ENCODE assay signal across 20 mouse cellular contexts in the genomic region with DNA sequence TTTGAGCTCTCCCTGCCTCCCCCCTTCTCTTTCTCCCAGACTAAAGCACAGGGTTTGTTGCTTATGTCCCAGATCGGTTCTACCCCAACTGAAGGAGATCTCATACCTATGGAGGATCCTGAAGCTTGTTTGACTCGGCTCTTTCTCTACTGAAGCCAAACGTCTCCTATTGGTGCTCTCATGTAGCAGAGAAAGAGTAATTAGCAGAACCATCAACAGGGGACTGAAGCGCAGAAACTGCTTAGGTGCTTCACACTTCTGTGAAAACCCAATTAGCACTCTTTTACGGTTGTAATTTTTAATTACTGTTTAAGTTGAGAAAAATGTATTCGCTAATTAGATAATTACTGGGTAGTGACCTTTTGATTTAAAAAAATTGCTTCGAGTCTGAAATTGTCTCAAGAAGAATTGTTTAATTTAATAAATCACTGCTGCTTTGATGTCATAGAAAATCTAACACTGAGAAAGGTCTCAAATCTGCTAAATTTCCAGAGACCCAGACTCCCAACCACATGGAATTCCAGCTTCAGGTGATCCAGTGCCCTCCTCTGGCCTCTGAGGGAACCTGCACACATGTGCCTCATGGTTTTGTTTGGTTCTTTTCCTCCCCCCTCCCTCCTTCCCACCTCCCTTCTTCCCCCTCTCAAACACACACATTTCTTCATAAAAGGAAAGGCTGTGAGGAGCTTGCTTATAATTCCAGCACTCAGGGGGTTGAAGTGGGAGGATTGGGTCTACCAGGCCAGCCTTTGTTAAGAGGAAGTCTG. TPM values are rescaled to one million over a fixed set of nuclear protein-coding genes. Genes with fewer than 3 reads are reported as not detected.
A peak's percentile ranks its signal among the peaks of the same experiment; 100 is the strongest.
DNase-seq lines count a peak whose midpoint lies in the region; ATAC-seq and TF ChIP-seq lines count a peak whose summit lies in the region.
"Had no signal": no experiment of that assay in that cellular context is flagged by ENCODE, and none has a peak within 500 bp of the region (broad histone marks: within the 10 kb centered on the region; RNA-seq: fewer than 3 reads in every experiment).

No protein-coding gene starts in this region.

- H3K9ac ChIP-seq in kidney, postnatal 0 days (ENCODE audit: low read depth, low read length) = no peak overlapping the region
- no peak overlapping the region for H3K9ac ChIP-seq in CH12.LX (ENCODE audit: insufficient read depth, low read depth)
- H3K9ac ChIP-seq: forebrain, embryonic 13.5 days; limb, embryonic 13.5 days; liver, embryonic 14.5 days; midbrain, embryonic 12.5 days had no signal

- no peaks in the 10 kb centered on the region for H3K9me3 ChIP-seq in kidney, postnatal 0 days (replicated peaks; ENCODE audit: low read length)
- no peaks in the 10 kb centered on the region for H3K9me3 ChIP-seq in CH12.LX (replicated peaks; ENCODE audit: low read length)
- H3K9me3 ChIP-seq: forebrain, embryonic 13.5 days; limb, embryonic 13.5 days; midbrain, embryonic 12.5 days had no signal

- dilution Hi-C loops in CH12.LX (cut with MboI; ENCODE audit: extremely low pct_ligation_motif_present, extremely low pct_unique_long_range_greater_than_20kb, low sequenced_read_pairs) = no loop called here

- peaks cover 4% of the 10 kb centered on the region; the same call in 1 of the 2 replicates for H3K4me1 ChIP-seq in kidney, postnatal 0 days (replicated peaks; ENCODE audit: insufficient read depth, low read length)
- peaks cover 0 to 5% of the 10 kb centered on the region in 2 experiments; a peak in 2 of 4 replicates for H3K4me1 ChIP-seq in CH12.LX (ENCODE audit: control insufficient read depth in 1 of 2, insufficient read depth in 2 of 2)
- no peaks in the 10 kb centered on the region for H3K4me1 ChIP-seq in cortical plate, adult 2 months (ENCODE audit: control insufficient read depth, insufficient read depth, low read length)
- H3K4me1 ChIP-seq in cerebellum, adult 2 months (ENCODE audit: control insufficient read depth, insufficient read depth, low read length) = peaks cover 9% of the 10 kb centered on the region
- H3K4me1 ChIP-seq: forebrain, embryonic 13.5 days; midbrain, embryonic 12.5 days had no signal

- no peak overlapping the region for H3K4me3 ChIP-seq in kidney, postnatal 0 days (replicated peaks; ENCODE audit: low read depth, low read length)
- no peak overlapping the region for H3K4me3 ChIP-seq in CH12.LX (replicated peaks in 1 of 3; ENCODE audit: low read depth in 2 of 3, low read length in 2 of 3, poor library complexity in 1 of 3)
- no peak overlapping the region for H3K4me3 ChIP-seq in cortical plate, adult 2 months (ENCODE audit: insufficient read depth, low read length)
- no peak overlapping the region for H3K4me3 ChIP-seq in cerebellum, adult 2 months (replicated peaks; ENCODE audit: insufficient read depth, low read depth, low read length)
- H3K4me3 ChIP-seq: erythroblast, embryonic 14.5 days; forebrain, embryonic 13.5 days; limb, embryonic 13.5 days; midbrain, embryonic 12.5 days had no signal

- DNase-seq in heart, adult 11 months = peak; percentile 60
- no peak for DNase-seq in heart, postnatal 25 days (ENCODE audit: low spot score)
- DNase-seq in kidney, postnatal 0 days (ENCODE audit: low spot score) = no peak
- no peak for DNase-seq in kidney, postnatal 4 days
- no peak for DNase-seq in CH12.LX (ENCODE audit: extremely low read depth)
- no peak for DNase-seq in cerebellum, adult 2 months
- DNase-seq: adrenal gland, adult 2 months; cerebellum, adult 9-10 months; gastrocnemius, postnatal 25 days; heart, postnatal 10 days; kidney, adult 8-10 months; kidney, postnatal 36 days had no signal

- H3K79me2 ChIP-seq in CH12.LX (replicated peaks; ENCODE audit: control insufficient read depth, extremely low read depth, insufficient read depth, poor library complexity, severe bottlenecking) = no peaks in the 10 kb centered on the region

- in situ Hi-C loops in CH12.LX (cut with MboI; ENCODE audit: low pct_ligation_motif_present, low pct_unique_long_range_greater_than_20kb, low sequenced_read_pairs) = no loop called here

- intact Hi-C loops in heart, postnatal 25 days (cut with DNase I) = loop anchor here (10.0 kb wide), 1 partner anchor 319 kb away; no protein-coding TSS in a partner anchor

- TF ChIP-seq RAD21 in CH12.LX (IDR thresholded peaks at IDR 0.05; ENCODE audit: low read depth, low read length) = no peak; the same call in 1 of the 2 replicates

- ATAC-seq in kidney, postnatal 0 days (replicated peaks; ENCODE audit: low FRiP score, low read depth) = no peak
- ATAC-seq: CD4-positive, CD25-positive, alpha-beta regulatory T cell, adult 4 months; forebrain, embryonic 13.5 days had no signal

- 72% methylated on average over 7 of the region's 7 CpGs for WGBS in kidney, postnatal 0 days
- 90% methylated on average over 7 of the region's 7 CpGs for WGBS in cerebellum, adult 2 months

- H3K4me2 ChIP-seq in kidney, postnatal 0 days (ENCODE audit: low read length) = no peak overlapping the region
- H3K4me2 ChIP-seq in CH12.LX (ENCODE audit: insufficient read depth, low read depth, poor library complexity, severe bottlenecking) = no peak overlapping the region
- H3K4me2 ChIP-seq: forebrain, embryonic 13.5 days; heart, embryonic 11.5 days; limb, embryonic 13.5 days; midbrain, embryonic 12.5 days had no signal

- TF ChIP-seq EP300 in CH12.LX (IDR thresholded peaks at IDR 0.05; ENCODE audit: low read length) = no peak

- H3K27ac ChIP-seq in kidney, postnatal 0 days = no peak overlapping the region
- no peak overlapping the region for H3K27ac ChIP-seq in CH12.LX (ENCODE audit: insufficient read depth, low read depth)
- no peak overlapping the region for H3K27ac ChIP-seq in cortical plate, adult 2 months (ENCODE audit: insufficient read depth, low read length)
- no peak overlapping the region for H3K27ac ChIP-seq in cerebellum, adult 2 months (ENCODE audit: insufficient read depth, low read length)
- H3K27ac ChIP-seq: forebrain, embryonic 13.5 days; limb, embryonic 13.5 days; liver, embryonic 14.5 days; midbrain, embryonic 12.5 days had no signal

- H3K27me3 ChIP-seq in kidney, postnatal 0 days (ENCODE audit: insufficient read depth, low read length) = no peaks in the 10 kb centered on the region
- H3K27me3 ChIP-seq in CH12.LX (replicated peaks) = no peaks in the 10 kb centered on the region
- H3K27me3 ChIP-seq in cerebellum, adult 2 months (ENCODE audit: control insufficient read depth, insufficient read depth, low read length) = no peaks in the 10 kb centered on the region
- H3K27me3 ChIP-seq: forebrain, embryonic 13.5 days; limb, embryonic 13.5 days; midbrain, embryonic 12.5 days had no signal

- peak; percentile 32 for TF ChIP-seq CTCF in kidney, postnatal 0 days (IDR thresholded peaks at IDR 0.05; ENCODE audit: low read depth)
- TF ChIP-seq CTCF in CH12.LX (conservative IDR thresholded peaks at IDR 0.05 in 1 of 2, IDR thresholded peaks at IDR 0.05 in 1 of 2; ENCODE audit: low read depth in 2 of 2, low read length in 2 of 2) = peak in 1 of 2 experiments; percentile 12; a peak in 1 of 4 replicates
- TF ChIP-seq CTCF in cortical plate, adult 2 months (IDR thresholded peaks at IDR 0.05; ENCODE audit: extremely low read depth, insufficient read depth, low read length) = 0 out of 2 replicates have a peak, but pooled peaks have one; percentile 6
- TF ChIP-seq CTCF in cerebellum, adult 2 months (IDR thresholded peaks at IDR 0.05; ENCODE audit: borderline replicate concordance, insufficient read depth, low read depth, low read length) = no peak

- H3K36me3 ChIP-seq in kidney, postnatal 0 days (ENCODE audit: insufficient read depth, low read length) = no peaks in the 10 kb centered on the region
- H3K36me3 ChIP-seq in CH12.LX (replicated peaks in 1 of 2; ENCODE audit: control insufficient read depth in 1 of 2, insufficient read depth in 1 of 2, low read length in 1 of 2) = no peaks in the 10 kb centered on the region
- H3K36me3 ChIP-seq: limb, embryonic 13.5 days; midbrain, embryonic 12.5 days had no signal

- no peak for TF ChIP-seq POLR2A in CH12.LX (IDR thresholded peaks at IDR 0.05; ENCODE audit: low read depth, low read length)
- TF ChIP-seq POLR2A in cortical plate, adult 2 months (IDR thresholded peaks at IDR 0.05; ENCODE audit: extremely low read depth, insufficient read depth, low read length) = no peak
- TF ChIP-seq POLR2A in cerebellum, adult 2 months (IDR thresholded peaks at IDR 0.05; ENCODE audit: borderline replicate concordance, insufficient read depth, low read length) = no peak

TF ChIP-seq in CH12.LX, 34 proteins besides CTCF, POLR2A, EP300 and RAD21:
- 0 out of 2 replicates have a peak, but pooled peaks have one; percentile 5 for TF ChIP-seq SMC3 (IDR thresholded peaks at IDR 0.05; ENCODE audit: low read depth, low read length)
- no peak for TF ChIP-seq TCF12 (IDR thresholded peaks at IDR 0.05; ENCODE audit: low read depth, low read length)

RNA-seq across cellular contexts. Expression of gene Arsb, which starts 54.5 kb away (rescaled TPM):
- total RNA-seq in heart, postnatal 25 days (2021) = 1 to 10 TPM; 4.9 to 5.4 TPM
- polyA plus RNA-seq in kidney, postnatal 0 days (2015; fragmentation: Nextera tagmentation; extraction: Ambion mirVana) = 11.4 and 11.9 TPM in 2 replicates
- 1.0 TPM in 2 replicates for total RNA-seq in CH12.LX (2012; rRNA removed)
- 1.5 and 2.0 TPM in 2 replicates for total RNA-seq in CH12.LX (2014; rRNA removed)
- 7.8 and 9.8 TPM in 2 replicates for polyA plus RNA-seq in CH12.LX (2012; ENCODE audit: insufficient read length, low read depth)
- polyA plus RNA-seq in cortical plate, adult 2 months (2012; rRNA removed) = 86.9 and 87.6 TPM in 2 replicates
- 49.7 and 53.6 TPM in 2 replicates for polyA plus RNA-seq in cerebellum, adult 2 months (2012; rRNA removed)
